Mouse (Mus musculus): ENCODE results near the gene Ddx47.

Gene Ddx47

DNA sequence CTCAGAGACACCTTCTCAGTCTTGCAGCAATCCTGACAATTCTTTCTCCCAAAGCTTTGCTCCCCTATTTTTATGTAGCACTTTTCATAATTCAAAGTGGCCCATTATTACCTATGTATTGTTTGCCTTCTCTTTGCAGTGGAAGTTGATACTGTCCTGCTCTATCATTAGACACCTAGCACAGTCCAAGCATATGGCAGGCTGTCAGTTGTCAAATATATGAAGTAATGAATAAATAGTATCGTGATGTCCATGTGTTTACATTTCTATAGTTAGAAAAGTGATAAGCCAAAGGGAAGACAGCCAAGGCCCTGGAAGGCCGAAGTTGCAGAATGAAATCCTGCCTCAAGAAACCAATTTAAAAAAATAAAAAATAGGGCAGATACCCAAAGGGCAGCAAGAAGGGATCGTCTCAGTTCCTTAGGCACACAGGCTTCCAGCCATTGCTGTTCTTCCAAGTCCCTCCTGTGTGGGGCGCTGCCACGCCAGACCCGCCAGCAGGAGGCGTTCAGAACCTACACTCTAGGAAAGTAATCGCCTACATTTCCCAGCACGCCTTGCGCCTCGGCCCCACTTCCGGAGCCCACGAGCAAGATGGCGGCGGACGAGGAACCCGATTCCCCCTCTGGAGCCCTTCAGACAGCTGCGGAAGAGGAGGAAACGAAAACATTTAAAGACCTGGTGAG lies at the start of gene Ddx47:
Gene Ddx47, plus strand, starts transcription at position 565 of the 686 bp plus-strand sequence.
- peak; percentile 95 for DNase-seq

DNA sequence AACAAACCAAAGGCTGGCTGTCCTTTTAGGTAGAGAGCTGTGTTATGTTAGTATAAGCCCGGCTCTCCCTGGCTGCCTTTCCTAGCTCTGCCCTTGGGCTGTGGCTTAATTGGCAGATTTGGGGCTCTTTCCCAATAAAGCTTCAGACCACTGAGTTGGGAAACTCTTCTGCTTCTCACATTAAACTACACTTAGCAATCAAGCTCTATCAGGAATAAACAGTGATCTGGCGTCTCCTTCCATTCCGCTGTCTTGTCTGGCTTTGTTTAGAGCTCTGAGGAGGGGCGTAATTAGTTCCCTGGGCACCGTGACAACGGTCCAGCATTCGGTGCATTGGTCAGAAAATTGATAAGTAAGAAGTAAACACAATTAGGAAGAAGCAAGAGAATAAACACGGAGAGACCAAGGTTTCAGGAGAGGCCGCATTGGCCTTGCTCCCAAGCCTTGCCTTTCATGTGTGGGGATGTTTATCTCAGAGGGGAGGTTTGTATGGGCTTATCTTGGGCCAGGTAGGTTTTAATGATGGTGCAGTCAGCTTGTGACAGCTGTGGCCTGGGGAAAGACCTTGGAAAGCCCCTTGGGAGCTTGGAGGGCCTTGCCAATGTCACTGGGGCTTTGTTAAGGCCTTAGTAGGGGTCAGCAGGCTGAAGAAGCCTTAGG lies 49.4 kb upstream of the Ddx47 start:
- DNase-seq, result no peak

DNA sequence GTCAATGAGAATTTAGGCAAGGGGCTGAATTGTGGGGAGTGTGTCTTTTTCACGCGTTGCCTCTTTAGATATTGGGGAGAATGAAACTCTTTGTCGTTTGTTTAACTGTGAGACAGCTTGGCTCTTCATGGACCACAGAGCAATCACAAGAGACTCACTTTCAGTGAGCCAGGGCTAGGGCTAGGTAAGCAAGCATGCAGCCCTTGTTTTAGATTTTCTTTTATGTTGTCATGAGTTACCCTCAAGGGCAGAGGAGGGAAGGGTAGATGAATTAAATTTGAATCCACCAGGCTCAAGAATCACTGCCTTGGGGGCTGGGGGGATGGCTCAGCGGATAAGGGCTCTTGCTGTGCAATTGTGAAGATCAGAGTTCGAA lies 48.9 kb upstream of the Ddx47 start:
- no peak for DNase-seq

DNA sequence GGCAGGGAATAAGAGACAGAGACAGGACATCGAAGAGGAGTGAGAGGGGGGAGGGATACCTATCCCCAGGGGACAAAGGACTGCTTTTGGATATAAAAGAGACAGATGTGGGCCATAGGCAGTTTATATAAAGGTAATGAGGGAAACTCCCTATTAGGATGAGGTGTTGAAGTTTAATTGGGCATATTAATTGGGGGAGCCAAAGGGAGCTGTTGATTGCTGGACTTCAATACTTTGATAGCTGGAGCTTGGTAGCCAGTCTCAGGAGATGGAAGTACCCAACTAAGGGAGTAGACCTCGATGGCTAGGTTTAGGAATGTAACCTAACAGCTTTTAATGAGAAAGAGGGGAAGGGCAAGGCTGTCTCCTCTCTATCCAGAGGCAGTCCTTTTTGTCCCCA lies 47.5 kb upstream of the Ddx47 start:
- no peak for DNase-seq

DNA sequence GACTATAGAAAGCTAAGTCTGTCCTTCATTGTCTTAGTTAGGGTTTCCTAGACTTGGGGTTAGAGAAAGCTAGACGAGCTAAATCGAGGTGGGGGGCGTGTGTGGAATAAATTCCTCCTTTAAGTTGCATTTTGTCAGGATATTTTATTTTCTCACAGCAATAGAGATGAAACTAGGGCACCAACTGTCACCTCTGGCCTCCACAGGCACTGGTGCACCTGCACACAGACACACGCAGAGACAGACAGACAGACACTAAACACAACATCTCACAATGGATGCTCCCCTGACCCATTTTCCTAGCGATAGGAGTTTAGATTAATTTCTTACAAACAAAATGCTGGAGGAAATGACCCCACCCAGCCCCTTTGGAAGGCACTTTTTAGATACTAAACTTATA lies 44.7 kb upstream of the Ddx47 start:
- DNase-seq, result no peak

DNA sequence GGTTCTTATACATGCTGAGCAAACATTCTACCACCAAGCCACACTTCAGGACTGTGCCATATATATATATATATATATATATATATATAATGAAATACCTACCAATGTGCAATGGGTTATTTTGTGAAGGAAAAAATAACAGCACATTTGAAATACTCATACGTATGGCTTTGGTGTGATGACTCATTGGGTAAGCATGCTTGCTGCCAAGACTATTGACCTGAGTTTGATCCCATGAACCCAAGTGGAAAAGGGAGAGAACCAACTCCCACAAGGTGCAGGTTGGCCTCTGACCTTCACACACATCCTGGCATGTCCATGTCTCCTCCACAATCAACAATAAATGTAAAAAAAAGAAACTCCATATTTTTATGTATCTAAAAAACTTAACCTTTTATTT lies 43.1 kb upstream of the Ddx47 start:
- no peak for DNase-seq

DNA sequence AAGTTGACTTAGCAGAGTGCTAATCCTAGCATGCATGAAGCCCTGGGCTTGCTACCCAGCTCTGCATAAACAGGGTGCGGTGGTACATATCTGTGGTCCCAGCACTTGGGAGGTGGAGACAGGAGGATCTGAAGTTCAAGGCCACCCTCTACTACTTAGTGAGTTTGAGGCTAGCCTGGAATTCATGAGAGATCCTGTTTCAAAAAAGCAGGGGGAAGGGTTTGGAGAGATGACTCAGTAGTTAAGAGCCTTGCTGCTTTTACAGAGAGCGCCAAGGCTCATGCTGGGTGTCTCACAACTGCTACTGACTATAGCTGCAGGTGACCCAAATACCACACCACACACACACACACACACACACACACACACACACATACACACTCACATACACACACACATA lies 41.9 kb upstream of the Ddx47 start:
- no peak for DNase-seq

DNA sequence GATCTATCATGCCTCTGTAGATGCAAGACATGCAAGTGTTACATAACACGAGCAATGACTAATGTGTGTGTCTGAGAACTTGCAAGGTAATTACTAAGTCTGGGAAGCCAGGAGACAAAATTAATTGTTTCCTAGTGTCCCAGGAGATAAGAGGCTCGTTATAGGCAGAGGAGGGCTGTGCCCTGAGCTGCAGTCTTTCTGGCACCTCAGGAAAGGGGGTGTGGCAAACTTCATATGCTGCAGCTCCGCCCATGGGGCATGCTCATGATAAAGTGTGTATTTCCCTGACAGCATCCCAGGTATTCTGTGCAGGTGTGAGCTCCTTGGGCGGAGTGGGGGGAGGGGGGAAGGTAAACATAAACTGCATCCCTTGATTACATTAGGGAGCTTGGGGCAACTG lies 39.3 kb upstream of the Ddx47 start:
- DNase-seq, result no peak

DNA sequence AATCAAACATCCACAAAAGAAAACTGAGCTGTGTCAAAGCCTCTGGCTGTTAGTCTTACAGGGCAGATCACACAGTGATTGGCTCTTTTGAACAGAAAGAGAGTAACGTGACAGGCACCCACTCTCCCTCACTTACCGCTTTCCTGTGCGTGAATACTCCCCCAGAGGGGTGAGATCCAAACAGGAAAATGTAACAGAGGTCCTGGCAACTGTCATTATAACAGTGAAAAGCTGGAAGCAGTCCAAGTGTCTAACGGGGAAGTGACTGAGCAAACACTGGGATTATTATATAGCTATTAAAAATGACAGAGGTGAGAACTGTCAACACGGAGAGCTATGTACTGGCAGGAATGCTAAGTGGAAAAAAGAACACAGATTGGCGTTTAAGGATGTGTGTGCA lies 34.8 kb upstream of the Ddx47 start:
- no peak for DNase-seq

DNA sequence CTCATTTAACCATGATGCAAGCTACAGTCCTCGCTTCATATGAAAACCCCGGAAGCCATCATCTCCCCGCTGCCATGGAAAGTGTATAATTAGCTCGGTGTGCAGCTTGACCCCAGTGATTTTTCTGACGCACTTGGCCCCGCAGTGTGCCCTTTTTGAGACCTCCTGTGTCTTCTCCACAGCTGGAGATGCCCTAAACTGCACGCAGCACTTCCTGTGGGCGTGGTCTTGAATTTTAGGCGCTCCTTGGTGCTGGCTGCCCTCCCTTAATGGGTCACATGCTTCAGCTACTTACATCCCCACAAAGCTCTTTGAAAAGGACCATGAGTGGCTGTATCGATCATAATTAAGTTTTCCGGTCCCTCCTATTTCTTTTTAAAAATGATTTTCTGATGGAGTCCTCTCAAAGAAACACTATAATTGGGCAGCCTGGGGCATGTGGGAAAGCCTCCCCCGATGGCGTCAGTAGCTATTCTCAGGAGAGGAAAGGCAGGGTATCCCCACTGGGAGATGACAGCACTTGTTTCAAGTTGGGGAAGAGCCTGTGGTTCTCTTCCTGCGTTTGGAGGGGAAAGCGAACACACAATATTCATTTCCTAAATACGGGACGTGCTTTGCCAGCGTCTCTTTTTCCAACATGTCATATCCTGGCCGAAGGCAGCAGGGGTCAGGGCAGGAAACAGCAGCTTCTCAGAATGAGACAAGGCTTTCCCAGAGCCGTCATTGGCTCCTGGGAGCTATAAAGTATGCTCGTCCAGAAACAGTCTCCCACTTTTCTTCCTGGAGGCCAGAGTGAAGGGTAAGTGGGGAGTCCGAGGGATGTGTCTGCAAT lies 30.0 kb upstream of the Ddx47 start, which contains the start of gene Apold1:
Gene Apold1, plus strand, starts transcription at position 488 of the 832 bp plus-strand sequence.
- DNase-seq, result peak; percentile 25

DNA sequence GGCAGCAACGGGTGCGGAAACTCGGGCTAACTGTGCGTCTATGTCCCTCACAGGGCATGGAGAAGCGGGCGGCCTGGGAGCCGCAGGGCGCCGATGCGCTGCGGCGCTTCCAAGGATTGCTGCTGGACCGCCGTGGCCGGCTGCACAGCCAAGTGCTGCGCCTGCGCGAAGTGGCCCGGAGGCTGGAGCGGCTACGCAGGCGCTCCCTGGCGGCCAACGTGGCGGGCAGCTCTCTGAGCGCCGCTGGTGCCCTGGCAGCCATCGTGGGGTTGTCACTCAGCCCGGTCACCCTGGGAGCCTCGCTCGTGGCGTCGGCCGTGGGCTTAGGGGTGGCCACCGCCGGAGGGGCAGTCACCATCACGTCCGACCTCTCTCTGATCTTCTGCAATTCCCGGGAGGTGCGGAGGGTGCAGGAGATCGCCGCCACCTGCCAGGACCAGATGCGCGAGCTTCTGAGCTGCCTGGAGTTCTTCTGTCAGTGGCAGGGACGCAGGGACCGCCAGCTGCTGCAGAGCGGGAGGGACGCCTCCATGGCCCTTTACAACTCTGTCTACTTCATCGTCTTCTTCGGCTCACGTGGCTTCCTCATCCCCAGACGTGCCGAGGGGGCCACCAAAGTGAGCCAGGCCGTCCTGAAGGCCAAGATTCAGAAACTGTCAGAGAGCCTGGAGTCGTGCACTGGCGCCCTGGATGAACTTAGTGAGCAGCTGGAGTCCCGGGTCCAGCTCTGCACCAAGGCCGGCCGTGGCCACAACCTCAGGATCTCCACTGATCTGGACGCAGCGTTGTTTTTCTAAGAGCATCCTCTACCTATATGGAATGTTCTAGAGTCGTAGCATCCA lies 27.7 kb upstream of the Ddx47 start:
- DNase-seq, result peak; percentile 92

DNA sequence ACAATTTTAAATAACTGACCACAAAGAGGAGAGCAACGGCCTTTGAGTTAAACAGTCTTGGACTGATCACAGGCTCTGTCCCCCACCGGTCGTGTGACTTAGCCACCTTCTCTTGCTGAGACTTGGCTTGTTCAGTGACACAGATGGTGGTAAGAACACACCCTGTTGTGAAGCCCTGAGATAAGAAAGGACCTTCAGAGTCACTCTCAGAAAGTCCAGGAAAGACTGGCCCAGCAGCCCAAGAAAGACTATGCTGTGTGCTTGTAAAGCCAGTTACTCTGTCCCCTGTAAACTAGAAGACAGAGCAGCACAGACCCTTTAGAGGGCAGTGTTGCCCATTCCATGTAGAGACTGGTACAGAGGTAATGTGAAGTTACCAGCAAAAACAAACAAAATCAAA lies 26.7 kb upstream of the Ddx47 start:
- peak; percentile 21 for DNase-seq

DNA sequence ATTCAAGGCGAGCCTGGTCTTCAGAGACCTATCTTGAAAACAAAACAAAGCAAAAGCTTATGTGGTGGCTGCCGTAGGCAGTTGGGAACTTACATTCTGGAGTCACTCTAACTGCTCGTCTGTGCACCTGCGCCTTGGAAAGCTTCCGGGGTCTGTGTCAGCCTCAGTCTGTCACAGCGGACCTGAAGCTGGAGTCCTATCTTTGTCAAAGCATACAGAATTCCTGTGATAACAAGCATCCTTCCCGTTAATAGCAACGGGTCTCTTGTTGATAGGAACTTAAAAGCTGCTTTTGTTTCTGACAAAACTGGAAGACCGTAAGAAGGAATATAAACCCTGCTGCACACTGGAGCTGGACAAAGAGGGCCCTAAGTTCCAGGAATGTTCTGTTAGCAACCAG lies 23.0 kb upstream of the Ddx47 start:
- DNase-seq, result no peak

DNA sequence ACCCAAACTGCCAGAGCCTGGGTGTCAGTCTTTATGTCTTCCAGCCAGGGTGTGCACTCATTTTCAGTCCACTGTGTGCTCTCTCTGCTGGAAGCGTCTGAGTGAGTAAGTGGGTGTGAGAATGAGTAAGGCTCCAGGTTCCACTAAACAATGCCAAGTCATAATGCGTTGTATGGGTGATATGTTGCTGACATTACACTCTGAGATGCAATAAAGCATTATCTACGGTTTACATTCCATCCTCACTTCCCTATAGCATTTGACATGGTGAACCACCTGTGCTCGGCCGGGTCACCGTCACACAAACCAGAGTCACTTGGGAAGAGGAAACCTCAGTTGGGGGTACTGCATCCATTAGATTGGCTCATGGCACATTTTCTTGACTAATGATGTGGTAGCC lies 20.7 kb upstream of the Ddx47 start:
- DNase-seq, result no peak

DNA sequence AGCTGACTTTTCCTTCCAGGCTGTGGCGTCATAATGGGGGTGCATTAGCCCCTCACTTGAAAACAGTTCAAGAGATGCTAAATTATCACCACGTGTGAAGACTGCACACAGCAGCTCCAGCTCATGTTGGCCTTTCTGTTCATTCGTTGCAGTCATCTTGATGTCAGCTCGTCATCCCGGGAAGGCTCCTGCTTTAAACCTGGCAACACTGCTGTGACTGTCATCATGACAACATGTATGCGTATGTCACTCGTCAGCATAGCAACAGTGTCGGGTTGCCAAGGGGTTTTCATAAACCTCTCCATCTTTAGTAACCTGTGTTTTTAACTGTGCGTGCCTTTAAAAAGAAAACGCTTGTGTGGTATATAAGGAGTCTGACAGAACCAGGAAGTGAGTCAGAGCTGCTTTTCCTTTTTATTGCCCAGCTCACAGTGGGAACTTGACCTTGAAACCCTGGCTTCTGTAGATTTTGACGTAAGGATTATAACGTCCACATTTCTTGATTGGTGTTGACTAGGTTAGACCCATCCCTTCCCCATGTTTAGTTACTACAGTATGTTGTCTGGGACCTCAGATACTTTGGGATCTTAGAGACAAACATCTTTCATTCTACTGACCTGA lies 17.3 kb upstream of the Ddx47 start:
- DNase-seq, result no peak

DNA sequence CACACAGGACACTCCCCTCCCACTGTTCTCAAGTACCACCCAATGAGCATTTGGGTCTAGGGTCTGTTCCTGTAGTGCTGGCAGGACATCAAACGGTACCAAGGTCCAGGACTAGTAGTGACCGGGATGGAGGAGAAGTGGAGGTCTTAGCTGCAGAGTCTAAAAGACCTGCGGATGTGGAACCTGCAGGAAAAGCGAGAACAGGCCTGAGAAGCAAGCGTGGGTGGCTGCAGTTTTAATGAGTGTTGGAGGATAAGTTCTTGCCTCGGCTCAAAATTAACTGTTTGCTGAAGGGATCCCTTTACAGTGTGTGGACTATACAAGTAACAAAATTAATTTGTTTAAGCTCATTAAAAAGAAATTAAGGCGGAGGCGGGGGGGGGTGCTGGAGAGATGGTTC lies 16.4 kb upstream of the Ddx47 start:
- no peak for DNase-seq

DNA sequence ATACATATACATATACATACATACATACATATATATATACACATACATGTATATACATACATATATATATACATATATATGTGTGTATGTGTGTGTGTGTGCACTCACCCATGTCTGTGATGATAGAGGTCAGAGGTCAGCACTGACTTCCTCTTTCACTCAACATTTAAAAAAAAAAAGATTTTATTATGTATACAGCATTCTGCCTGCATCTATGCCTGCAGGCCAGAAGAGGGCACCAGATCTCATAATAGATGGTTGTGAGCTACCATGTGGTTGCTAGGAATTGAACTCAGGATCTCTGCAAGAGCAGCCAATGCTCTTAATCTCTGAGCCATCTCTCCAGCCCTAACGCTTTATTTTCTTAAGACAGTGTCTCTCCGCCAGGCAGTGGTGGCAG lies 14.5 kb upstream of the Ddx47 start:
- DNase-seq, result no peak

DNA sequence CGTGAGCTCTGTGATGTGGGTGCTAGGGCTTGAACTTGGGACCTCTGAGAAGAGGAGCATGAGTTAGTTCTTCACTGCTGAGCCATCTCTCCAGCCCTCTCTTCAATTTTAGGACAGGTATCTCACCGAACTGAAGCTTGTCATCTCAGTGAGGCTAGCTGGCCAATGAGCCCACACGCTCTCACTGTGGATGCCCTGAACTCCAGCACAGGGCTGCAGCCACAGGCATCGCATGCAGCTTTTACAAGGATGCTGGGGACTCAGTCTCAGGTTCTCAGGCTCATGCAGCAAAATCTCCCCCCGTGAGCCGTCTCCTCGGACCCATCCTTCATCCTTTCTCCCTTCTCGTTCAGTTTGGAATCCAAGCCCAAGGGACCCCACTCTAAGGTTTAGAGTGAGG lies 13.3 kb upstream of the Ddx47 start:
- DNase-seq, result no peak

DNA sequence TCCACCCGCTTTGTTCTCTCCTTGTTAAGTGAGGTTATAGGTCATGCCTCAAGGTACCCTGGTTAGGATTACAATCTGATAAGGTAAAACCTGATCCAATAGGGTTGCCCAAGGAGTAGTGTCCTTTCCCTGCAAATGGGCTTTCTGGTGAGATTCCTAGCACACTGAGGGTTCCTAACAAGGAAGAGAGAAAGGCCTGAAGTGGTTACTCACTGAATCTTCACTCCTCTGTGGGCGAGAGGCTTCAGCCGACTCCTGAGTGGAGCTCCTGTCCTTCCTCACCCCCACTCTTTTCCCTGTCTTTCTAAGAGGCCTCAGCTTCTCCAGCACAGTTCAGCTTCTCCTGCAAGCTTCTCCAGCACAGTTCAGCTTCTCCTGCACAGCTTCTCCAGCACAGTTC lies 12.6 kb upstream of the Ddx47 start:
- DNase-seq, result no peak

DNA sequence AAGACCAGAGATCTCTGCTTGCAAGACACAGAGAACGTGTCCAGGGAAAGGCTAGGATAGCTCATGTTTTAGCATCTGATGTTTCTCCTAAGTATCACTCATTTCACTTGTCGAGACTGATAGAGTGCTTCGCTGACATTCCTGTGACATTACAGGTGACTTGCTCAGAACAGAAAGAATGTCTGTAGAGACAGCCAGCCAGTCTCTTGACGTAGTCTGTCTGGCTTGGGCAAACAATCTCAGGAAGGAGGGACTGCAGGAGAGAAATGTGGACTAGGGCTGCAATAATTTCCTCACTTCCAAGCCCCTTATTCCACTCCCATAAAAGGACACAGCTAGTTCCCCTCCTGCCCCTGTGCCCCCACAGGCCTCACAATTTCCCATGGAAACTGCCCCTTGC lies 11.1 kb upstream of the Ddx47 start:
- no peak for DNase-seq

DNA sequence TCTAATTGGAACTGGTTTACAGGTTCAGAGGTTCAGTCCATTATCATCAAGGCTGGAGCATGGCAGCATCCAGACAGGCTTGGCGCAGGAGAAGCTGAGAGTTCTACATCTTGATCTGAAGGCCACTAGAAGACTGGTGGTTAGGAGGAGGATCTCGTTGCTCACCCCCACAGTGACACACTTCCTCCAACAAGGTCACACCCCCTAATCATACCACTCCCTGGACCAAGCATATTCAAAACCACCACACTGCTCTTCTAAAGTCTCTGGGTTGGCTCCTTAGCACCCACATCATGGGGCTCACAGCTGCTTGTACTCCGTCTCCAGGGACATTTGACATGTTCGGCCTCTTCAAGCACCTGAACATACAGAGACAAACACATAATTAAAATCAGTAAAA lies 9.4 kb upstream of the Ddx47 start:
- DNase-seq, result no peak

DNA sequence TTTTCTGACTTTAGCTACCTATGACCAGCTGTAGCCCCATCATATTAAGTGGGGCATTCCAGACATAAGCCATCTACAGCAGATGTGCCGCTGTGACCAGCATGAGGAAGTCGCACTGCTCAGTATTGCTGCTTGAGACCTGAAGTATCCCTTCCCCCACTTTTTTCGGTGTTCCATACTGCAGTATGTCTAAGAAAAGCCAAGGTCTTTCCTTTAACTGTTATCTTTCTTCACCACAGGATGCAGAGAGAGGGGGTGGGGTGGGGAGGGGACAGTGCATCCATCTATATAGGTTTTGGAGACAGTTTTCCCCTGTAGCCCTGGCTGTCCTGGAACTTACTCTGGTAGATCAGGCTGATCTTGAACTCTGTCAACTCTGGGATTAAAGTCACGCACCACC lies 5.0 kb upstream of the Ddx47 start:
- no peak for DNase-seq

DNA sequence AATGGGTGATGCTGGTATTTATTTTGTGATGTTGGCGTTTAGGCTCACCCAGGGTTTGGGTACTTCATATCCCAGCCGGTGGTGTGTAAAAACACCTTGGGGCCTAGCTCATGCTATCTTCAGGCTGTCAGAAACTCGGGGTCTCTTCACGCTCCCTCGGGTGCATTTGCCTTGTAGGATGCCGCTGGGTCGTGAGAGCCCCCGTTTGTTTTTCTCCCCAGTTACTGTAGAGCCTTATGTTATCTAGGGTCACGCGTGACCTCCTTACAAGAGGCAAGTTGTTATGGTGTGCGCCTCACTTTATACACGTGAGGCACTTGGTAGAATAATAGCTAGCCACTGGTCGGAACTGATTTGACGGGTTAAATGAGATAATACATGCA lies 313 bp downstream of the Ddx47 start:
- DNase-seq, result no peak

Data from lung, postnatal 14 days (tissue).